Mouse (Mus musculus) ES-Bruce4 (cell line): ENCODE measurements around the gene Tmem231.

Source experiments
- CTCF ChIP-seq: IDR thresholded peaks from one replicate; pipeline ENCODE4 v1.8.1; 2011; ENCODE audit warnings: low read depth, low read length
- POLR2A ChIP-seq: IDR thresholded peaks from one replicate; pipeline ENCODE4 v1.8.1; 2011; ENCODE audit warnings: low read length; ENCODE audit not compliant: insufficient read depth

DNA sequence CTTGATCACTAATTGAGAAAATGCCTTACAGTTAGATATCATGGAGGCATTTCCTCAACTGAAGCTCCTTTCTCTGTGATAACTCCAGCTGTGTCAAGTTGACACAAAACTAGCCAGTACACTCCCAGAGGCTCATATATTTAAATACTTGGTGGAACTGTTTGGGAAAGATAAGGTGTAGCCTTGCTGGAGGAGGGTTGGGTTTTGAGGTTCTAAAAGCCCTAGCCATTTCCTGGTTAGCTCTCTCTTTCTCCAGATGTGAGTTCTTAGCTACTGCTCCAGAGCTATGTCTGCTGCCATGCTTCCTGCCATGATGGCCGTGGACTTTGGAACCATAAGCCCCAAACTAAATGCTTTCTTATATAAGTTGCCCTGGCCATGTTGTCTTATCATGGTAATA lies 46.2 kb downstream of the Tmem231 start:
- no peak for TF ChIP-seq POLR2A
- TF ChIP-seq CTCF: no peak
